Comparison of ENCODE assay signal across 21 mouse cellular contexts in genomic region chr16:94545781-94546562, GRCm38 (mm10). TPM values are rescaled to one million over a fixed set of nuclear protein-coding genes. Genes with fewer than 3 reads are reported as not detected.
DNase-seq lines count a peak whose midpoint lies in the region; ATAC-seq and TF ChIP-seq lines count a peak whose summit lies in the region.
"Had no signal": no experiment of that assay in that cellular context is flagged by ENCODE, and none has a peak within 500 bp of the region (broad histone marks: within the 10 kb centered on the region; RNA-seq: fewer than 3 reads in every experiment).

No protein-coding gene starts in this region.

- in situ Hi-C loops in CH12.LX (cut with MboI; ENCODE audit: low pct_ligation_motif_present, low pct_unique_long_range_greater_than_20kb, low sequenced_read_pairs), result no loop called here

- H3K4me2 ChIP-seq in kidney, embryonic 14.5 days (replicated peaks; ENCODE audit: low read depth, low read length), result no peak overlapping the region
- H3K4me2 ChIP-seq in CH12.LX (ENCODE audit: insufficient read depth, low read depth, poor library complexity, severe bottlenecking), result no peak overlapping the region
- H3K4me2 ChIP-seq in liver, postnatal 0 days (ENCODE audit: low read depth, low read length), result 0 out of 2 replicates have a peak overlapping the region, but pooled peaks have one; percentile 11
- H3K4me2 ChIP-seq: embryonic facial prominence, embryonic 13.5 days; heart, embryonic 13.5 days; limb, embryonic 13.5 days; lung, embryonic 14.5 days had no signal

- no peaks in the 10 kb centered on the region for H3K27me3 ChIP-seq in kidney, adult 2 months (replicated peaks; ENCODE audit: control insufficient read depth, insufficient read depth, low read length)
- H3K27me3 ChIP-seq in kidney, embryonic 14.5 days (ENCODE audit: control insufficient read depth, insufficient read depth, low read length), result no peaks in the 10 kb centered on the region
- no peaks in the 10 kb centered on the region for H3K27me3 ChIP-seq in CH12.LX (replicated peaks)
- H3K27me3 ChIP-seq in liver, postnatal 0 days (ENCODE audit: insufficient read depth, low read length), result no peaks in the 10 kb centered on the region
- H3K27me3 ChIP-seq: embryonic facial prominence, embryonic 13.5 days; heart, embryonic 13.5 days; limb, embryonic 13.5 days; Patski had no signal

- WGBS in kidney, adult 2 months, result 27% methylated on average over 8 of the region's 8 CpGs
- WGBS in kidney, embryonic 14.5 days, result 55% methylated on average over 8 of the region's 8 CpGs
- 31% methylated on average over 8 of the region's 8 CpGs for WGBS in liver, postnatal 0 days (ENCODE audit: insufficient replicate concordance)

- dilution Hi-C loops in CH12.LX (cut with MboI; ENCODE audit: extremely low pct_ligation_motif_present, extremely low pct_unique_long_range_greater_than_20kb, low sequenced_read_pairs), result no loop called here

- H3K36me3 ChIP-seq in kidney, adult 2 months (ENCODE audit: control insufficient read depth, insufficient read depth, low read length), result no peaks in the 10 kb centered on the region
- H3K36me3 ChIP-seq in kidney, embryonic 14.5 days (ENCODE audit: control insufficient read depth, insufficient read depth, low read length), result no peaks in the 10 kb centered on the region
- H3K36me3 ChIP-seq in CH12.LX (replicated peaks in 1 of 2; ENCODE audit: control insufficient read depth in 1 of 2, insufficient read depth in 1 of 2, low read length in 1 of 2), result no peaks in the 10 kb centered on the region
- H3K36me3 ChIP-seq in liver, postnatal 0 days (replicated peaks; ENCODE audit: insufficient read depth, low read length), result no peaks in the 10 kb centered on the region
- H3K36me3 ChIP-seq: embryonic facial prominence, embryonic 13.5 days; heart, embryonic 13.5 days; limb, embryonic 13.5 days had no signal

- no peak for TF ChIP-seq EP300 in CH12.LX (IDR thresholded peaks at IDR 0.05; ENCODE audit: low read length)
- no peak for TF ChIP-seq EP300 in liver, postnatal 0 days (IDR thresholded peaks at IDR 0.05; ENCODE audit: low read depth)

- TF ChIP-seq POLR2A in kidney, adult 2 months (IDR thresholded peaks at IDR 0.05; ENCODE audit: low read depth, low read length), result no peak
- no peak for TF ChIP-seq POLR2A in CH12.LX (IDR thresholded peaks at IDR 0.05; ENCODE audit: low read depth, low read length)
- no peak for TF ChIP-seq POLR2A in bone marrow macrophage, adult 2 months (IDR thresholded peaks at IDR 0.05; ENCODE audit: borderline replicate concordance, low read depth, low read length)

- no peak for TF ChIP-seq CTCF in kidney, adult 2 months (conservative IDR thresholded peaks at IDR 0.05; ENCODE audit: insufficient read depth, insufficient read length, low read depth, low read length)
- TF ChIP-seq CTCF in CH12.LX (conservative IDR thresholded peaks at IDR 0.05 in 1 of 2, IDR thresholded peaks at IDR 0.05 in 1 of 2; ENCODE audit: low read depth in 2 of 2, low read length in 2 of 2), result no peak
- no peak for TF ChIP-seq CTCF in bone marrow macrophage, adult 2 months (IDR thresholded peaks at IDR 0.05; ENCODE audit: low read depth, low read length)
- no peak for TF ChIP-seq CTCF in liver, postnatal 0 days (IDR thresholded peaks at IDR 0.05; ENCODE audit: low read depth)

- ATAC-seq in kidney, embryonic 14.5 days (ENCODE audit: low FRiP score, low TSS enrichment), result no peak
- ATAC-seq in liver, postnatal 0 days, result peak; percentile 63; the same call in 1 of the 2 replicates
- ATAC-seq: forebrain, embryonic 14.5 days; hindbrain, embryonic 16.5 days; Patski had no signal

- no peak overlapping the region for H3K9ac ChIP-seq in kidney, embryonic 14.5 days (ENCODE audit: low read depth, low read length)
- H3K9ac ChIP-seq in CH12.LX (ENCODE audit: insufficient read depth, low read depth), result no peak overlapping the region
- no peak overlapping the region for H3K9ac ChIP-seq in liver, postnatal 0 days (replicated peaks)
- H3K9ac ChIP-seq: embryonic facial prominence, embryonic 13.5 days; limb, embryonic 13.5 days; lung, embryonic 14.5 days had no signal

- peak; percentile 44 for DNase-seq in kidney, adult 2 months
- DNase-seq in CH12.LX (ENCODE audit: extremely low read depth), result no peak
- no peak for DNase-seq in liver, postnatal 0 days
- DNase-seq in left cerebral cortex, adult 18-20 months (ENCODE audit: low spot score in 2 of 2), result no peak
- DNase-seq in embryo, embryonic 9.5 days (ENCODE audit: extremely low spot score), result no peak
- DNase-seq: adrenal gland, adult 8-10 months; cerebellum, postnatal 10 days; heart, postnatal 4 days; kidney, adult 8-10 months; lung, embryonic 14.5 days; lung, postnatal 4 days; midbrain, embryonic 14.5 days had no signal

- no peak overlapping the region for H3K27ac ChIP-seq in kidney, adult 2 months (ENCODE audit: insufficient read depth, low read depth, low read length)
- no peak overlapping the region for H3K27ac ChIP-seq in kidney, embryonic 14.5 days (ENCODE audit: low read depth, low read length)
- no peak overlapping the region for H3K27ac ChIP-seq in CH12.LX (ENCODE audit: insufficient read depth, low read depth)
- peak overlapping the region; percentile 54 for H3K27ac ChIP-seq in bone marrow macrophage, adult 2 months (ENCODE audit: insufficient read depth, low read depth, low read length)
- peak overlapping the region; percentile 88 for H3K27ac ChIP-seq in liver, postnatal 0 days (ENCODE audit: low read depth)
- H3K27ac ChIP-seq: embryonic facial prominence, embryonic 13.5 days; limb, embryonic 13.5 days had no signal

- no peaks in the 10 kb centered on the region for H3K79me2 ChIP-seq in CH12.LX (replicated peaks; ENCODE audit: control insufficient read depth, extremely low read depth, insufficient read depth, poor library complexity, severe bottlenecking)

- no peaks in the 10 kb centered on the region for H3K4me1 ChIP-seq in kidney, adult 2 months (ENCODE audit: control insufficient read depth, insufficient read depth, low read length)
- no peaks in the 10 kb centered on the region for H3K4me1 ChIP-seq in kidney, embryonic 14.5 days (ENCODE audit: control insufficient read depth, insufficient read depth, low read length)
- H3K4me1 ChIP-seq in CH12.LX (ENCODE audit: control insufficient read depth in 1 of 2, insufficient read depth in 2 of 2), result peaks cover 4 to 12% of the 10 kb centered on the region in 2 experiments; a peak in 2 of 4 replicates
- peaks cover 30% of the 10 kb centered on the region for H3K4me1 ChIP-seq in bone marrow macrophage, adult 2 months (ENCODE audit: control insufficient read depth, insufficient read depth, low read length)
- H3K4me1 ChIP-seq in liver, postnatal 0 days (ENCODE audit: insufficient read depth), result peaks cover 8% of the 10 kb centered on the region; the same call in 1 of the 2 replicates
- H3K4me1 ChIP-seq: embryonic facial prominence, embryonic 13.5 days; limb, embryonic 13.5 days had no signal

- no peak for TF ChIP-seq RAD21 in CH12.LX (IDR thresholded peaks at IDR 0.05; ENCODE audit: low read depth, low read length)

- no peaks in the 10 kb centered on the region for H3K9me3 ChIP-seq in kidney, embryonic 14.5 days (ENCODE audit: control insufficient read depth, low read length)
- no peaks in the 10 kb centered on the region for H3K9me3 ChIP-seq in CH12.LX (replicated peaks; ENCODE audit: low read length)
- no peaks in the 10 kb centered on the region for H3K9me3 ChIP-seq in liver, postnatal 0 days (ENCODE audit: low read length)
- H3K9me3 ChIP-seq: embryonic facial prominence, embryonic 13.5 days; heart, embryonic 13.5 days; limb, embryonic 13.5 days had no signal

- no peak overlapping the region for H3K4me3 ChIP-seq in kidney, adult 2 months (ENCODE audit: insufficient read depth, low read depth, low read length)
- H3K4me3 ChIP-seq in kidney, embryonic 14.5 days (ENCODE audit: low read length), result no peak overlapping the region
- no peak overlapping the region for H3K4me3 ChIP-seq in CH12.LX (replicated peaks in 1 of 3; ENCODE audit: low read depth in 2 of 3, low read length in 2 of 3, poor library complexity in 1 of 3)
- H3K4me3 ChIP-seq in bone marrow macrophage, adult 2 months (ENCODE audit: insufficient read depth, low read length), result no peak overlapping the region
- no peak overlapping the region for H3K4me3 ChIP-seq in liver, postnatal 0 days (ENCODE audit: low read depth, low read length)
- H3K4me3 ChIP-seq: embryonic facial prominence, embryonic 13.5 days; heart, embryonic 13.5 days; limb, embryonic 13.5 days; myocyte had no signal

TF ChIP-seq in CH12.LX, 34 proteins besides CTCF, POLR2A, EP300 and RAD21:
- TF ChIP-seq RCOR1 (conservative IDR thresholded peaks at IDR 0.05; ENCODE audit: low read depth, low read length) (no peak), MYC (IDR thresholded peaks at IDR 0.05; ENCODE audit: low read depth, low read length) (no peak), MAFK (IDR thresholded peaks at IDR 0.05; ENCODE audit: insufficient replicate concordance, low read length) (no peak), BHLHE40 (IDR thresholded peaks at IDR 0.05; ENCODE audit: low read depth, low read length) (peak; percentile 74), MAZ (IDR thresholded peaks at IDR 0.05; ENCODE audit: low read depth, low read length) (no peak)

RNA-seq across cellular contexts. Expression of gene Vps26c, which starts 19.3 kb away (rescaled TPM):
- 31.4 and 34.8 TPM in 2 replicates for polyA plus RNA-seq in kidney, adult 2 months (2012; rRNA removed)
- polyA plus RNA-seq in kidney, embryonic 14.5 days (2014; fragmentation: Nextera tagmentation; extraction: Ambion mirVana), result 45.1 and 59.2 TPM in 2 replicates
- 46.9 and 47.8 TPM in 2 replicates for total RNA-seq in CH12.LX (2012; rRNA removed)
- 74.4 and 75.5 TPM in 2 replicates for total RNA-seq in CH12.LX (2014; rRNA removed)
- polyA plus RNA-seq in CH12.LX (2012; ENCODE audit: insufficient read length, low read depth), result 40.0 and 43.5 TPM in 2 replicates
- 63.8 and 64.2 TPM in 2 replicates for polyA plus RNA-seq in bone marrow macrophage, adult 2 months (2012; ENCODE audit: insufficient read depth, insufficient read length, missing spikeins)
- polyA plus RNA-seq in liver, postnatal 0 days (2015; fragmentation: Nextera tagmentation; extraction: Ambion mirVana), result 16.0 and 16.4 TPM in 2 replicates
- total RNA-seq in left cerebral cortex, adult 18-20 months (2021), result 10 to 100 TPM; 32.9 to 35.5 TPM

RNA-seq across cellular contexts. Expression of gene Dyrk1a, which starts 23.8 kb away (rescaled TPM):
- polyA plus RNA-seq in kidney, adult 2 months (2012; rRNA removed), result 25.5 and 27.2 TPM in 2 replicates
- 13.3 and 18.2 TPM in 2 replicates for polyA plus RNA-seq in kidney, embryonic 14.5 days (2014; fragmentation: Nextera tagmentation; extraction: Ambion mirVana)
- 32.4 and 36.1 TPM in 2 replicates for total RNA-seq in CH12.LX (2012; rRNA removed)
- 39.2 and 40.4 TPM in 2 replicates for total RNA-seq in CH12.LX (2014; rRNA removed)
- polyA plus RNA-seq in CH12.LX (2012; ENCODE audit: insufficient read length, low read depth), result 42.9 and 53.7 TPM in 2 replicates
- 29.8 and 34.4 TPM in 2 replicates for polyA plus RNA-seq in bone marrow macrophage, adult 2 months (2012; ENCODE audit: insufficient read depth, insufficient read length, missing spikeins)
- 3.7 and 3.9 TPM in 2 replicates for polyA plus RNA-seq in liver, postnatal 0 days (2015; fragmentation: Nextera tagmentation; extraction: Ambion mirVana)
- total RNA-seq in left cerebral cortex, adult 18-20 months (2021), result 10 to 100 TPM; 94.8 to 96.3 TPM

Comparison
In these comparisons a context has a peak if more than half of its experiments do, and no peak if none do; other contexts are left out.
1. H3K27ac ChIP-seq: peak in bone marrow macrophage, adult 2 months (single experiment) and liver, postnatal 0 days (single experiment); none in kidney, adult 2 months (single experiment), kidney, embryonic 14.5 days (single experiment) and CH12.LX (single experiment).